Mouse (Mus musculus) regulatory T cell (primary cell): ENCODE results near the gene Sars2.
"Not testable (repeated sequence)": the region's sequence is repeated elsewhere in the genome, so short reads cannot be mapped to it uniquely, and the experiment has no call there.

Source experiments
- in situ Hi-C: fragments of 300-600 bp; cut with MboI, MseI; formaldehyde crosslinking; loops from one replicate; pipeline ENCODE4 v1.15.1; 2025; ENCODE audit warnings: high pct_unique_total_duplicates

Gene Sars2

DNA sequence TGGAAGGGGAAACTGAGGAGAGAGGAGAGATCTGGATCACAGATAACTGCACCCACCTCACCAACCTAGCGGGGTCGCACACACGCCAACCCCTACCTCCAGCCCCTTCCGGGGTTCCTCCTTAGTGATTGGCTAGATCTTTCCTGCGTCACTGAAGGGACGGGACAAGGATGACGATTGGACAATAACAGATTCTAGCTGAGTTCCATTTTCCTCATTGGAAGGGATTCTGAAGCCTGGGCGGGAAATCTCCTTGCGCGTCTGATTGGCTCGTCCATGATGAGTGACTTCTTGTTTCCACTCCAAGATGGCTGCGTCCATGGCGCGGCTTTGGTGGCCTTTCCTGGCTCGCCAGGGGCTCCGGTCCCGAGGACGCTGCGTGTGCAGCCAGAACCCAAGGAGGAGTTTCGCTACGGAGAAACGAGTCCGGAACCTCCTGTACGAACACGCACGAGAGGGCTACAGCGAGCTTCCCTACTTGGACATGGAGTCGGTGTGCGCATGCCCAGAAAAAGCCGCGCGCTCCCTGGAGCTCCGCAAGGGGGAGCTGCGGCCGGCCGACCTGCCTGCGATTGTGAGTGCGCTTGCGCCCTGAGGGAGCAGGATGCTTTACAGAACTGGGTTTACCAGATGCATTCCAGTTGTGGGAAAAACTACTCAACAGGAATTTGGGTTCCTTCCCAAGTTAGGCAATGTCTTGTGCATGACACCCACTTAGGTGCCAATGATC, at the start of gene Sars2, which contains the start of gene Mrps12:
Gene Sars2 (plus strand): TSS at position 284 of the 730 bp plus-strand sequence.
Gene Mrps12 (minus strand): TSS at position 112 of the 730 bp plus-strand sequence.
- in situ Hi-C loops = no loop called here

DNA sequence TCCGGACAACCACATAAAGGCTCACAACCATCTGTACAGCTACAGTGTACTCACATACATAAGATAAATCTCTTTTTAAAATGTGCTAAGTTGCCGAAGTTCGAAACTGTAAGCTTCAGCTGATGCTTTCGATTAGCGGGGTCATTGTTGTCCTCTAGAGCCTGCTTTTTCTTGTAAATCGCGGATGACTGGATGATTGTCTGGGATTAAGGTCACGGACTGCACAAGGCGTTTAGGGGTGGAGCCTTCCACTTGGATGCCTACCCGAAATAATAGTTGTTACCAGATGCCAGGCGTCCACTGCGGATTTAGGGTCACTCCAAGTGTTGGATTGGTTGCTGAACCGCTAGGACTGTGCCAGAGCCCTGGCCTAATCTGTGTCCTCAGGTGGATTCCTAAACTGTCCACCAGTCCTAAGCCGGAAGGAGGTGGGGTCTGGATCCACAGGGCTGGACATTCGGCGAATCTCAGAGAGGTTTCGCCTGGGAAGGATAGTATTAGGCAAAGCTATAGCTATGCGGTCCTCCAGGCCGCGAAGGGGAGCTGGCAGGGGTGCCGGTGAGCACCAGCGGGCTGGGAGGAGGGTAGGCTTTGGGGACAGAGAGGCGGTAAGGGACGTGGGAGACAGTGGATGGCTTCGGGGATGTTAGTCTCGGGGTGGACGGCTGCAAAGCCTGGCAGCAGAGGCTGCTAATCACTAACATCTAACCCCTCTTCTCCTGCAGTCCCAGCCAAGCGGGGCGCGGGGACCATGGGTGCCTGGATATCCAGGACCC, 49.1 kb upstream of the Sars2 start, which contains the start of gene Fbxo27:
Gene Fbxo27 (plus strand): TSS at position 305 of the 776 bp plus-strand sequence.
- in situ Hi-C loops = no loop called here

DNA sequence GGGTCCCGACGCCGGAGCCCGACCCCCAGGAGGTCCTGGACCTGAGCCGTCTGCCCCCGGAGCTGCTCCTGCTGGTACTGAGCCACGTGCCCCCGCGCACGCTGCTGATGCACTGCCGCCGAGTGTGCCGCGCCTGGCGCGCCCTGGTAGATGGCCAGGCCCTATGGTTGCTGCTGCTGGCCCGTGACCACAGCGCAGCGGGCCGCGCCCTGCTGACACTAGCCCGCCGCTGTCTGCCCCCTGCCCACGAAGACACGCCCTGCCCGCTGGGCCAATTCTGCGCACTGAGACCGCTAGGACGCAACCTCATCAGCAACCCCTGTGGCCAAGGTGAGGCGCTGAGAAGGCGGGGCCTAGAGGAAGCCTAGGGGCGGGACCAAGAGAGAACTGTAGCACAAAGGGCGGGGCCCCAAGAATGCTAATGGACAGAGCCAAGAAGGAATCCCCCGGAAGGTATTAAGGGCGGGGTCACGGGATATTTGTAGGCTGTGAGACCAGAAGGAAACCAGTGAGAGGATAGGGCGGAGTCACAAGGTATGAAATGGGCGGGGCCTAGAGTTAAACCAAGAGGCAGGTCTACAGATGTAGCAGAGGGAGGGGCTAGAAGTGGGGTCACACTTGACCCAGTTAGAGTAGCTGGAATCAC, 48.3 kb upstream of the Sars2 start:
- in situ Hi-C loops = no loop called here

DNA sequence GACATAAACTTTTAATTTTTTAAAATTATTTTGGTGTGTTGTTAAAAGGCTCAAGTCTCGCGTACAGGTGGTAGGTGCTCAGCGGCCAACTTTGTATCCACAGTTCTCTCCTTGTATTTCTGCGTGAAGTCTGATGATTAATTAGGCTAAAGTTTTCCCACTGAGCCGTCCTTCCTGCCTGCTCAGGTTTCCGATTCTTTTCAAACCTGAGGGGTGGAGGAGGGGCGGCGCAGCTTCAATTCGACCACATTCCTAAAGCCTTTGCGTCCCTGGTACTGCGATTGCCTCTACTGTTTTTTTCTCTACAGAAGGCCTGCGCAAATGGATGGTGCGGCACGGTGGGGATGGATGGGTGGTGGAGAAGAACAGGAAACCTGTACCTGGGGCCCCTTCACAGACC, 47.4 kb upstream of the Sars2 start:
- in situ Hi-C loops = no loop called here

DNA sequence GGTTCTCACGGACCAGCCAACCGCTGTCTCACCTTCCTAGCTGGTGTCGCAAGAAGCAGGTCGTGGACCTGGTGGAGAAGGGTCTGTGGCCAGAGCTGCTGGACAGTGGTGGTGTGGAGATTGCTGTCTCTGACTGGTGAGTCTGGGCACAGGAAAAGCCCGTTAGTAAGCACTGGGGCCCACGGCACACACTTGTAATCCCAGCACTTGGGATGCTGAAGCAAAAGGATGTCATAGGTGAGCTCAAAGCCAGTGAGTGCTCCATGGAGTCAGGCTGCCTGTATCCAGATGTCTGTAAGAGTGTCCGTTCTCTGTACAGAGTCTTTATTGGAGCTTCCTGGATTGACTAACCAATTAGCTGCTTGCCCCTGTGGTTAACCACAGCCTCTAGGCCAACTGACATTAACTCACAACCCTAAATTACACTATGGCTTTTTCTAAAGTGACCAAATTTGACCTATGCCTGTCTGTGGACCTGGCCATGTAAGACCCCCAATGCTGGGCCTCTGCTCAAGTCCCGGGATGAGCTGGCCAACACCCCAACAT, 46.8 kb upstream of the Sars2 start:
- in situ Hi-C loops = no loop called here

DNA sequence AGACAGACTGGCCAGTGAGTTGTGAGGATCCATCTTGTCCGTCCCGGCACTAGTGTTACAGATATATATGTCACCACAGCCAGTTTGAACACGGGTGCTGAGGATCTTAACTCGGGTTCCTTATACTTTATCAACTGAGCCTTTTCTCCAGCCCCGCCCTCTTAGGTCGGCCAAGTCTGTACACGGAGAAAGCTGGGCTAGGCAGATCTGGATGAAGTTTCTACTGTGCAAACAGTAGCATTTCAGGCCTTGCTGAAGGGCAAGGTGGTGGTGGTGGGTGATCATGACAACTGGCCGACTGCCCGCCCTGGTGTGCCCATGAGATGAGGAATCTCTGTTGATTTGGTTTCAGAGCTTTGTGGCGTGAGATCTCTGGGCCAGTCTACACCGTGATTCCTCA, 44.5 kb upstream of the Sars2 start:
- in situ Hi-C loops = no loop called here

DNA sequence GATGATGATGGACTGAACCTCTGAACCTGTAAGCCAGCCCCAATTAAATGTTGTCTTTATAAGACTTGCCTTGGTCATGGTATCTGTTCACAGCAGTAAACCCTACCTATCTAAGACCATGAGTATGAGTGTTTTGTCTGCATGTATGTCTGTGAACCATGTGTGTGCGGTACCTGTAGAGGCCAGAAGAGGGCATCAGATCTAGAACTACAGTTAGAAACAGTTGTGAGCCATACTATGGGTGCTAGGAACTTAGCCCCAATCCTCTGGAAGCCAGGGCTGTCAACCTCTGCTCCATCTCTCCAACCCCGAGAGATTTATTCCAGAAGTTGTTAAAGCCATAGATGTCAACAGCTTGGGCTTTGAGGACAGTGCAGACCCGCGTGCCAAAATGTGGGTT, 41.5 kb upstream of the Sars2 start:
- in situ Hi-C loops = no loop called here

DNA sequence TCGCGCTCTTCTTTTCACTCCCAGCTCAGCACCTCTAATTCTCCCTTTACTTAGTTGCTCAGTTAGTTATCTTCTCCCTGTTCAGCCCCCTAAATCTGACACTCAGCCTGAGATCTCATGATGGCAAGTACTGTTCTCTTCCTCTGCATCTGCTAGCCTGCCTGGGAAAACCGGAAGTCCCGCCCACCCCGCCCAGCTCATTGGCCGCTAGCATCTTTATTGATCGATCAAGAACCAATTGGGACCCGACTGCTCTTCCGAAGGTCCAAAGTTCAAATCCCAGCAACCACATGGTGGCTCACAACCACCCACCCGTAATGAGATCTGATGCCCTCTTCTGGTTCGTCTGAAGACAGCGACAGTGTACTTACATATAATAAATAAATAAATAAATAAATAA, 40.5 kb upstream of the Sars2 start:
- in situ Hi-C loops = not testable (repeated sequence)

DNA sequence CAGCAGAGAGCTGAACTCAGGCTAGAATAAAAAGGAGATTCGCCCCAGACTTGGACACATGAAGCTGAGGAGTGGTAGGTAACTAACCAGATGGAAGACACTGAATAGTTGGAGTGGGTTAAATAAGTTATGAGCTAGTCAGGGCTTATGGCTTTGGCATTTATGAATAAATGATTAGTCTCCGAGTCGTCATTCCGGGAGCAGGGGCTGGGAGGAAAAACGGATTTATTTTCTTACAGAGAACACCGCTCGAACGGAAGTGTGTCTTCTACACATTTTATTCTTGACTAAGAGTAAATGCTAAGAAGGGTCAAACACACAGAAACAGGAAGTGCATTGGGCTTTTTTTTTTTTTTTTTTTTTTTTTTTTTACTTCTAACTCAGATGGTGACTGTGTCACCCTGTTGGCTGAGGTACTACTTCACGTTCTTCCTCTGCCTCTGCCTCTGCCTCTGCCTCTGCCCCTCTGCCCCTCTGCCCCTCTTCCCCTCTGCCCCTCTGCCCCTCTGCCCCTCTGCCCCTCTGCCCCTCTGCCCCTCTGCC, 39.1 kb upstream of the Sars2 start:
- in situ Hi-C loops = no loop called here

DNA sequence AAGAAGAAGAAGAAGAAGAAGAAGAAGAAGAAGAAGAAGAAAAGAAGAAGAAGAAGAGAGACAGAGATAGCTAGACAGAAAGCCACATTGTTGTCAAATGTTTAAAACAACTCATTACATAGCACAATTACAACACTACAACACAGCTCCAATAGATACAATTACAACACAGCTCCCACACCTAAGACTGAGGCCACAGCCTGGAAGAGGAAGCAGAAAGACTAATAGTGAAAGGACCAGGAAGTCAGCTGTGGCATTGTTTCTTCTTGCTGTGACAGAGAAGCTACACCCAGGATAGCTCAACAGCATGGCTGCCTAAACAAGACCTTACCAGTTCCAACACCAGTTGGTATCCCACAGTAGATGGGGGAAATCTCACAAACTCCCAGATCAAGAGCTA, 32.3 kb upstream of the Sars2 start:
- in situ Hi-C loops = no loop called here

DNA sequence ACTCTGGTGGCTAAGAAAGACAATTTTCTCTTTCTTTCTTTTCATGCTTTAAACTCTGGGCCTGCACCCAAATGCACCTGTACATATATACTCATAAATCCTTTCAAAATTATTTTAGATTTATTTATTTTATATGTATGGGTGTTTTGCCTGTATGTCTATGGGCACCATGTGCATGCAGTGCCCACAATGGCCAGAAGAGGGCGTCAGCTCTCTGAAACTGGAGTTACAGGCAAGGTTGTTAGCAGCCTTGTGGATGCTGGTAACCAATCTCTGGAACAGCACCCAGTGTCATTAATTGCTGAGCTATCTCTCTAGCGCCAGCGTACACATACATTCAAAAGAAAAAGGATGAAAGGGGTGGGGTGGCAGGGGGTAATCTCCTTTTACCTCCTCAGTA, 30.8 kb upstream of the Sars2 start:
- in situ Hi-C loops = no loop called here

DNA sequence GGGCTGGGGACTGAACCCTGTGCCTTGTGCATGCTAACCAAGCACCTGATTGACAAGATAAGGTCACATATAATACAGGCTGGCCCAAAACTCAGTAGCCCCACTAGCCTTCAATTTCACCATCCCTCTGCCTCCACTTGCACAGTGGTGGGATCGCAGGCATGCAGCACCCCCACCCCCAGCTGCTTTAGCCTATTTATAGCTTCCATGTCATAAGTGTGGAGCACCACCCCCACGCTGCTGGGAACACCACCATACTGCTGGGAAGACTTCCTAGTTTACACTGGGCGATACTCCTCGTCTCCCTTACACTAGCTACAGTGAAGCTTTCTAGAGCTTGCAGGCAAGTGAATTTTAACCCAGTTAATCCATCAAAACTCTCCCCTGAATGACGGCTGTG, 27.1 kb upstream of the Sars2 start:
- in situ Hi-C loops = no loop called here

DNA sequence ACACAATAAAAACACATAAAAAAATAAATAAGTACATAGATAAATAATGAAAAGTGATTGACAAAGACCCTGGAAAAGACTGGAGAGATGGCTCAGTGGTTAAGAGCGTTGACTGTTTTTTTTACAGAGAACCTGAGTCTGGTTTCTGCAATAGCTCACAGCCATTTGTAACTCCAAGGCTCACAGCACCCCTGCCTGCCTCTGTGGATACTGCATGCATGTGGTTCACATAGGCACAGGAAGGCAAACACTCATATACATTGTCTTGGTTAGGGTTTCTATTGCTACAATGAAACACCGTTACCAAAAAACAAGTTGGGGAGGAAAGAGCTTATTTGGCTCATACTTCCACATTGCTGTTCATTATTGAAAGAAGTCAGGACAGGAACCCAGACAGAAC, 26.2 kb upstream of the Sars2 start:
- in situ Hi-C loops = no loop called here

DNA sequence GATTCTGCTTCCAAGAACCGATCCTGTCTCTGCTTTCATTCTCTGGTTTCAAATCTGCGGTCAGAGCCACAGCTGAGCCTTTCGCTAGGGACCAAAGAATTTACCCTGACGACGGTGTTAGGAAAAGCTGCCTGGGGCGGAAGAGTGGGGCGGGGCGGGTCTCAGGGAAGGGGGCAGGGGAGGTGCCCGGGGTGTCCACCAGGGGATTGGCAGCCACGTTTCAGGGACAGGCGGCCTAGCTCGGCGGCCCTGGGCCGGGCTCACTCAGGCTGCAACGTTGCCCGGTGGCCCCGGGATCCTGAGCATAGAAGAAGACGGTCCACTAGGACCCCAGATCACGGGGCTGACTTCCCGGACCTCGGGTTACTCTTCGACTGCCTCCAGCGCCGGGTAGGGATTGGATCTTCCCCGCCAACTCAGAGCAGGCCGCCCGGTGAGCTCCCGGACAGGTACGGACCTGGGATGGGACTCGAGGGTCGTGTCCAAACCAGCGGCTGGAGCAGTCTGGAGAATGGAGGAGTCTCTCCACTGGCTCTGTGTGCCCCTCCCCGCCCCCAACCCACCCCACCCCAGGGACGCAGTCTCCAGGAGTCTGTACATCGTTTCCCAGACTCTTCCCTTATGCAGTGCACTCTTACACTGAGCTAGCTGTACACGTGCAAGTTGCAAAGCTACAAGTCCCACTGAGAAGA, 25.1 kb upstream of the Sars2 start, which contains the start of gene Fbxo17:
Gene Fbxo17 (plus strand): TSS at position 215 of the 692 bp plus-strand sequence.
- in situ Hi-C loops = no loop called here

DNA sequence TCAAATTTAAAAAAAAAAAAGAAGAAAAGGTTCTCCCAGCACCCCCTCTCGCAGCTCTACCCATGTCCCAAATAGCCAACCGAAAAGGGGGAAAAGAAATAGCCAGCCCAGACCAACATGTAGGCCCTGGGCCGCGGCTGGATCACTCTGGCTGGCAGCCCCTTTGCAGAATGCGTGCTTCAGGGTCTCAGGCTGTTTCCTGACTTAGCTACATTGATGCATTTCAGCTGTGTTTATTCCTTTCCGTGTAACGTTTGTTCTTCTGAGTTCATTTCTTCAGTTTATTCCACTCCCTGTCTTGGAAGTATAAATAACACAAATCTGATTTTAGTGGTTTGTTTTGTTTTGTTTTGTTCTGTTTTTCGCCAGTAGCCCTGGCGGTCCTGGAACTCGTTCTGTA, 24.1 kb upstream of the Sars2 start:
- in situ Hi-C loops = no loop called here

DNA sequence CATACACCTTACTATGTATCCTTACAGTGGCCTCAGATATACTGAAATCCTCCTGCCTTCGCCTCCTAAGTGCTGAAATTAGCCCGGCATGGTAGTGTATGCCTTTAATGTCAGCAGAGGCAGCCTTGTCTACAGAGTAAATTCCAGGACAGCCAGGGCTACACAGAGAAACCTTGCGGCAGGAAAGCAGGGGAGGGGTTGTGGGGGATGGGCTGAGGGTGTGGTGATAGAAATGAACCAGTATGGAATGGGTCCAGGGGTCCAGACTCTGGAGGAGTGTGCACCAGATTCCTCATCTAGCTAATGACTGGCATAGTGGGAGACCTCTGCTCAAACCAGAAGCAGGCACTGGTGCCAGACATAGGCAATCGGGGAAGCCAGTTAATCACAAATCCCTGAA, 22.6 kb upstream of the Sars2 start:
- in situ Hi-C loops = no loop called here

DNA sequence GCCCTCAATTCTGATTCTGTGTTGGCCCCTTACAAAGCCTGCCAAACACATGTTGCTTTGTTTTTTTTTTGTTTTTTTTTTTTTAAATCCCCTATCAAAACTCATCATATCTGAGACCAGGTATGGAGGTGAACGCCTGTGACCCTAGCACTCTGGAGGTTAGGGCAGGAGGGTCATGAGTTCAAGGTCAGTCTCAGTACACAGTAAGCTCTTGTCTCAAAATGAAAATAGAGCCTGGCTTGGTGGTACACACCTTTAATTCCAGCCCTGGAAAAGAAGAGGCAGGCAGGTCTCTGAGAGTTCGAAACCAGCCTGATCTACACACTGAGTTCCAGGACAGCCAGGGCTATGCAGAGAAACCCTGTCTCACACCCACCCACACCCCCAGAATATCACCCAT, 22.1 kb upstream of the Sars2 start:
- in situ Hi-C loops = no loop called here

DNA sequence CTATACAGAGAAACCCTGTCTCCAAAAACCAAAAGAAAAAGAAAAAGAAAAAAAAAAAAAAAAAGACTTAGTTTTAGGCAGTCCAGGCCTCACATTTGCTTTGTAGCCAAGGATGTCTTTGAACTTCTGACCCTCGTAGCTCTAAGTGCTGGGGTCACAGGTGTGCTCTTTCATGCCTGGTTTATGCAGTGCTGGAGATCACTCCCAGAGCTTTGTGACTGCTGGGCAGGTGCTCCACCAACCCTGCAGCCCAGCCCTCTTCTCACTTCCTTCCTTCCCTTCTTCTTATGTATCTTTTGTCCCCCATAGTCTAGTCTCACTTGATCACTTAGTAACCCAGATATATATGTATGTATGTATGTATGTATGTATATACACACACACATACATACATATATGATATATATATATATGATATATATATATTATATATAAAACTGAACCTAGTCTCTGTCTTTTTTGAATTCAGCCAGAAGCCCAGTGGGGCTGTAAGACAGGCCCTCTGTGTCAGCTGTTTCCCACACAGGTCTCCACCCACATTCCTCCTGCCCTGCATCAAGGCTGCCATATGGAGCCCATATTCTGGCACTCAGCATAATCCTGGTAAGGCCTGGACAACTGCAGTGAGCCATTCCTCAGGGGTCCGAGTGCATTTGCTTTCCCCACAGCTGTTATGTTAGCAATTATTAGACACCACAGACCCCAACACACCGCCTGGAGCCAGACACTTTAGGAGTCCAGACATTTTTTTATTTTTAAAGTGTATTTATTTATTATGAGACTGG, 20.8 kb upstream of the Sars2 start:
- in situ Hi-C loops = no loop called here

DNA sequence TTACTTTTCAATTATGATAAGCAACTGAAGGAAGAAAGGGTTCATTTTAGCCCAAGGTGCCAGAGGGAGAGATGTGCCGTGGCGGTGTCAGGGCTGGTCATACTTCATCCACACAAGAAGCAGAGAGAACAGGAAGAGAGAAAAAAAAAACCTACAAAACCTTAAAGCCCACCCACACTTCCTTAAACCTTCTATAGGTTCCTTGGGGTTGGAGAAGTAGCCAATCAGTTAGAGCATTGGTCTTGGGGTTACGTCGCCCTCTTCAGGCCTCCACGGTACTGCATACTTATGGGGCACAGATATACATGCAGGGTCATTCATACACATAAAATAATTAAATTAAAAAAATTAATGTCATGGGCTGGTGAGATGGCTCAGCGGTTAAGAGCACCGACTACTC, 19.7 kb upstream of the Sars2 start:
- in situ Hi-C loops = no loop called here

DNA sequence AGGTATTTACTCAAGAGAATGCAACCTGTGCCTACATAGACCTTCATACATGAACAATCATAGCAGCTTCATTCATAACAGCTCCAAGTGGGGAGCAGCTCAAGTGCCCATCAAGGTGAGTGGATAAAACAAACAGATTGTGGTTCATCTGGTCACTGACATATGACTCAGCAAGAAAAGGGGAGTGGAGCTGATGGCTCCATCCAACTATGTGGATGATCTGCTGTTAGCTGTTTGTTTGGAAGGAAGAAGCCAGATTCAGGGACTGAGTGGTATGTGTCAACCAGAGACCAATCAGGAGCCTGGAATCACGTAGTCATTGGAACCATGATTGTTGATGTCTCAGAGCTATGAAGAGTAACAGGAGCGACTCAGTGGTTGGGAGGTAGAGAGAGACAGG, 17.2 kb upstream of the Sars2 start:
- in situ Hi-C loops = loop anchor here (5.0 kb wide), 2 partner anchors 77 to 122 kb away; no protein-coding TSS in a partner anchor
